Mouse (Mus musculus) embryo, embryonic 10.5 days (tissue): ENCODE measurements at regions not wholly inside any gene's neighbourhood (a gene's known extent, or its start where the extent isn't known, plus 50 kb on each side); places are given as distances from the start of the nearest gene placed in this dataset.
A peak's percentile ranks its signal among the peaks of the same experiment; 100 is the strongest.

Source experiments
- DNase-seq: peaks from one replicate; pipeline ENCODE4 v3.0.0-alpha.2; 2015; ENCODE audit warnings: low spot score

DNA sequence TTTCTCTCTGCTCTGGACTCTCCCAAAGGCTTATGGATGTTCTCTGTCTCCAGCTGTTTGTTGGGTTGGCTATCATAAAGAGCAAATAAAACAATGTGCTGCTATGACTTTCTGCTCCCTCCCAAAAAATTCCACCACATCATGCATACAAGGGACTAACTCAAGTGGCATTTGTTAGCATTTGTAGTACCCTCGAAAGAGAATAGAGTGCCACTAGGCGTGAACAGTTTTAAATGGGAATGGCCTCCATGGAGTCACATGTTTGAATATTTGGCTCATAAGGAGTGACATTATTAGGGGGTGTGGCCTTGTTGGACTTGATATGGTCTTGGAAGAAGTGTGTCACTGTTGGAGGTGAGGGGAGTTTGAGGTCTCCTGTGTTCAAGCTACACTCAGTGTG is 86.5 kb upstream of the Serbp1 start:
- no peak for DNase-seq

DNA sequence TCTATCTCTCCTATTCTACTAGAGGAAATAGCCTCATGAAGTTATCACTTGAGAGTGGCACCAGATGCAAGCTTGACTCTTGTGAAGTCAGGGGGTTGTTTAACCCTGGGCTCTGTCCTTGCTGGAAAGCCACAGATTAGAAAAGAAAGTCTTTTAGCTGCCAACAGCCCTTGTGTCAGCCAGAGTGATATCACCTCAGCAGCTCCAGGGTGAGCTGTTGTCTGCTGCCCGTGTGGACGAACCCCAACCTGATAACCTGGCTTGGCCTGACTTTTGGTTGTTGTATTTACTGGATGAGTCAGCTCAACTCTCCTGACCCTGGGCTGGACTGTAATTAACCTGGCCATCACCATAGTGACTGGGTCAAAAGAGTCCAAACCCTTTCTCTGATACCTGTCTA is 88.6 kb upstream of the Serbp1 start:
- no peak for DNase-seq

DNA sequence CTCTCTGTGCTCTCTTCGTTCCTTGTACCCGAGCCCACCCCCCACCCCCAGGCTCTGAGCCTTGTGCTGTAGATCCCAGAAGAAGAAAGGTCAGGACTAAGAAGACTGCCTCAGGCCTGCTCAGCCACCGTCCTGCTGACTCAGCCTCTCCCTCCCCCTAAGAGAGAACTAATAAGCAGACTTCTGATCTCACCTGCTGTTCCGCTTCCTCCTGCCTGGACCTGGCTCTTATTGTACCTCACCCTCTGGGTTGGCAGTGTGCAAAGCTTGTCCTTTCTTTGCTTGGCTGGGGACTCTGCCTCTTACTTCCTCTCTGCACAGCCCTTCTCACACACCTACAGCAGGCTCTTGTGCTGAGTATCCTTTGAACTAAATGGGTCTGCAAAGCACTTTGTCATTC is 91.3 kb upstream of the Serbp1 start:
- DNase-seq = no peak

DNA sequence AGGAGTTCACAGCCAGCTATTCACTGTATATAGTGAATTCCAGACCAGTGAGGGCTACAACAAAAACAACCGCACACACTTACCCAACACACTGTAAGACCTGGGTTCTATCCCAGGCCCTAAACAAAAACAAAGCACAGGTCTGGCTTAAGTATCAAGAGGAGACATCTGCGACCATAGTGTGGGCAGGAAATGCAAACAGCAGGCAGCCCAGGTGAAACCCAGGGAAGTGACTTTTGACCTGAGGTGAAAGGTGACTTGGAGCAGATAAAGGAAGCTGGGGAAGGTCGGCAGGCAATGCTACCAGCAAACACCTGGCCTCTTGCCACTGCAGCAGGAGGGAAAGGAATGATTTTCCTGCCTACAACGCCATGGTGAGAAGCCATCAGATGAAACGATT is 92.0 kb upstream of the Serbp1 start:
- DNase-seq = no peak

DNA sequence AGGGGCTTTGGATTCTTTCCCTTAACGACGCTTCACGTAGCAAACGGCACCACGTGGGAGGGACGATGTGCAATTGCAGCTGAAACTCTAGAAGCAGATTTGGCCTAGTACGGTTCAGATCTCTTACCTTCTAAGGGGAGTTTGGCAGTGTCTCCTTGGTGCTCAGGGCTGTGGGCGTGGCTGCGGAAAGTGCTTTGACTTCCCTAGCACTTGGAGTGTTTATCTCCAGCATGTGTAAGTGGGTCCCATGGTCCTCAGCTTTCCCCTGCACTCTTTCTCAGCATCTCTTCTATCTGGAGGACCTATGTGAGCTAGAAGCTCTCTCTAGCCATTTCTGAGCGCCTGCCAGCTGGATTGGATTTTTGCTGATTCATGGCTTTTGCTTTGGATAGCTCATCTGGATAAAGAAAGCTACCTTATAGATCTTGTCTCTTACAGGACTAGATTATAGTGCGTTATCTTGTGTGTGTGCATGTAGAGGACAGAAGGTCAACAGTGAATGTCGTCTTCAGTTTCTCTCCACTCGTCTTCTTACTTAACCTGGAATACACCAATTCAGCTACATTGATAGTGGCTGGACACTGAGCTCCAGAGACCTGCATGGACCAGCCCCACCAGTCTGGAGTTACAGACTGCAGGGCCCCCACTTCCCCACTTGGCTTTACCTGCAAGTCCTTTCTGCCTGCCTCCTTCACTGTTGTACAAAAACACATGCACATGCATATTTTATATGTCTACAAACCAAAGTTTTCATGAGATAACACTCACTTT is 92.8 kb upstream of the Serbp1 start:
- DNase-seq = no peak

DNA sequence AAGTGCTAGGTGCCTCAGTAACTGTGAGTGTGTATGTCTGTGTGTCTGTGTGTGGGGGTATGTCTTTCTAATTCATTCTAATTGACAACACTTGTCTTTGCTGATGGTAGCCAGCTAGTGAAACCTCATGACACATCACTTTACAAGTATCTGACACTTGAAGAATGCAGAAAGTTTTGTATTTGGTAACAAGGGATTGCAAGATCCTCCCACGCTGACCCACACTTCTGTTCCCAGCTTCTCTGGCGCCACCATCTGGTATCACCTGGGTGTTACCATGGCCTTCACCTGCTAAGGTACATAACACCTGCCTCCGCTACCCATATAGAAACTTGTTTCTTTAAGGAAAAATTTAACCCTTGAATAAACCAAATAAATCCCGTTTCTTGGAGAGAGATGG is 95.8 kb upstream of the Serbp1 start:
- DNase-seq = peak; percentile 53

DNA sequence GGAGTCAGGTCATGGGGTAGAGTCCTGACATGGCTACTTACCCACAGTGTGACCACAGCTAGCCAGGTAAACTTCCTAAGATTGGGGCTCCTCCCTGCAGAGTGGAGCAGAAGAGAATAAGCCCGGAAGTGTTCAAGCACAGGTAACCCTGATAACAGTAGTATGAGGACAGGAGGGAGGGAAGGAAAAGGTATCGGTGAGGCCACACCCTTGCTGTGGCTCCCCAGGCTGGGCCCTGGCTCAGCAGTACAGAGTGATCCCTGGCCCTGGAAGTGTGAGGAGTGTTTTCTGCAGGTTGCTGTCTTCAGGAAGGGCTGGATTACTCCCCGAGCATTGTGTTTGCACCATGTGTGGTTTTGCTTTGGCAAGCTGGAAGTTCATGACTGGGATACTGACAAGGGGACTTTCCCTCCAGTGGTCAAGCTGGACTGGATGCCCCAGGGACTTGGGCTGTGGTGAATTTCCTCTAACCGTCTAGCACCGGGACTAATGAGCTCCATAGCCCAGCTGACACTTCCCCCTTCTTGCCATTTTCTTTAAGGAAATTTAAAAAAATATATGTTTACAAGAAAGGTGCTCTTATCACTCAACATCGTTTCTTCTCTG is 97.2 kb upstream of the Serbp1 start:
- DNase-seq = no peak

DNA sequence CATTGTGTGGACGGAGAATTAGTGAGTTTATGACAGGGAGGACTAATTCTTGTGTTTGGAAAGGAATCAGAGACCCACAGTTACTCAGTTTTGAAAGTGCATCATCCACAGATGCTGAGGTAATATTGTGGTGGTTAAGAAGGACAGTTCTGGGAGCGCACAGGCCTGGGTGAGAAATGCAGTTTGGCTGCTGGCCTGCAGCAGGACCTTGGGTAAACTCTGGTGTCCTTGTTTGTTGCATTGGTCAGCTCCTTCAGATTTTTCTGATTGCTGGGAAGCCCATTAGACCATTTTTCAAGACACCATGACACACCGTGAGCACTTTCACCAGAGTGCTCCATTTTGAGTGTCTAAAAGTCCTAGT is 99.0 kb upstream of the Serbp1 start:
- DNase-seq = no peak

DNA sequence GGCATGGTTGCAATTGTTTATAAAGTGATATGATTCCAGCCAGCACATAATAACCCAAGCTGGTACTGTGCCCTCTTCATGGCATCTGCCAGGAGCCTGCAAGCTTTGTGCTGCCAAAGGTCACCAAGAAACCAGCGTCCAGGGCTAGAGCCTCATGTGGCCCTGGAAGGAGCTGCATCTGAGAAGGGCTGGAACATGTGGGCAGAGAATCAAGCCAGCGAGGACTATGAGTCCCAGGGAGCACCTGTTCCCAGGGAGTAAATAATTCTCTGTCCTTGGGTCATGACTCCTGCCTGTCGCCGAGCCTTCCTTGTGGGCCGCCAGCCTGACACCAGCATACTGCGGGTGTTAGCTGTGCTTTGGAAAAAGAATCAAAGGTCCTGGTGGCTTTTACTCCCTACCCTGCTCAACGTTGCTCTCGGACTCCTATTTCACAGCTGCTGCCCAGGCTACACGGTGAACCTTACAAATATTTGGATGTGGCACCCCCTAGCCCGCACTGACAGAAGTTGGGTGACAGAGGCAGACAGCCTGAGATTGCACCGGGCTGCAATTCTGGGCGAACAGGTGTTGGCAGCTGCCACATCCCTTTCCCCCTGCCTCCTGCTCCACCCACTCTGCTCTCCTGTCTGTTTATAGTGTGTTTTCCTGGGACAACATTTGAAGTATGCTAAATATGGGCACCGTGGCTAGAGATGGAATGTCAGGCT is 99.5 kb upstream of the Serbp1 start:
- DNase-seq = no peak

DNA sequence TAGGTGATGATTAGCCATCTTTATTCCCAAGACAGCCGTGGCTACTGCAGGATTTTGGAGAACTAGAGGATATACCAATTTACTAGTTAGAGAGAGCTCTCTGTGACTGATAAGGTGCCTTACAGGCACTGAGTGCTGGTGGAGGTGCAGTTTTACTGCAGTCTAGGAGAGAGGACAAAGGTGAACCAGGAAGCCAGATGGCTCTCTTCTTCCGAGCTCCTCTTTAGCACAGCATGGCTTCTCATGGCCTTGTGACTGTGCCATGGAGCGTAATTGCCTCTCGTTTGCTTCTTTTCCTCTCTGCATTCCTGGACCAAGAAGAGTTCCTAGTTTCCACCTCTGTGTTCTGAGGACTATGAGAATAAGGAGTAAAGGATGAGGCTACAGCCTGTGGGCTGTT is 100.2 kb upstream of the Gadd45a start:
- no peak for DNase-seq

DNA sequence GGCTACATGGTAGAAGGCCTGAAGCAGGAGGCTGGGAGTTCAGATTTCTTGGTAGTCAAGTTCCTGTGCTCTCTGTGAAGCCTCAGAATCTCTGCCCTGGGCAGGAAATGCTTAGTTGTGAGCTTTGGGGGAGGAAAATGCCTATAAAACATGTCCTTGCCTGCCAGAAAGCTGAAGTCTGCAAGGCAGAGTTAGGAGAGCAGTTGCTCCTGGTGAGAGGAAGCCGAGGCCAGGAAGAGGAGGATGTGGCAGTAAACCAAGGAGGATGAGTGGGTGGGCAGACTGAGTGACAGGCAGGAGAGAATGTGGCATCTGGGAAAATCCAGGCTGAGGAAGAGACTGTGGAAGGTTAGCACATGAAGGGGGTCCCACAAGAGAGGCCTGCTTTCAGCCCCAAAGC is 97.7 kb upstream of the Gadd45a start:
- DNase-seq = no peak

DNA sequence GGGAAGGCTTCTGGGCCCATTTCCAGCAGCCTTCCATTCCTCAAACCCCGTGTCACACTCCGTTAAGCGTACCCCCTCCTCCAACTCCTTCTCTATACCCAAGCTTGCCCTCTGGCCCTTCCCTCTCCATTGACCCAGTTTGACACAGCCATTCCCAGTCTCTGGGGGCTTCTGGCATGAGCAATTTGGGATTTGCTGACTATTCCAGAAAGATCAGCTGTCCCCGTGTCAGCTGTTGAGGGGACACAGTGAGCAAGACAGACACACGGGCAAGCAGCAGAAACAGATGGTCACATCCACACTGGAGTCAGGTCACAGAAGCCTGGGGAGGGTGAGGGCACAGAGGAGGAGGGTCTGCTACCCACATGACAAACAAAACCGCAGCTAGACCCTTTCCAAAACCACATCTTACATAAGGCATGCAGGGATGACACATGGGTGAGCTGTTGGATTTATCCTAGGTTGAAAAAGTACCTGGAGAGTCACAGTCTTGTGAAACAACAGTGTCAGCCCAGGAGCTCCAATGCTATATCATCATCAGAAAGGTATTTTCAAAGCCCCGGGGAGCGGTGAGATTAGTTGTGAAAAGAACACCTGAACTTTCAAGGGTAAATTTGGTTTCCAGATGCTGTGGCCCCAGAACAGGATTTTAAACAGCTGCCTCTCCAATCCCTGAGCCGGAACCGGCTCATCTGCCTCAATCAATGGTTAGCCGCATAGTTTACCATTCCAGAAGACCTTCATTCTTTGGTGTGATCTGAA is 93.5 kb upstream of the Gadd45a start:
- DNase-seq = no peak

DNA sequence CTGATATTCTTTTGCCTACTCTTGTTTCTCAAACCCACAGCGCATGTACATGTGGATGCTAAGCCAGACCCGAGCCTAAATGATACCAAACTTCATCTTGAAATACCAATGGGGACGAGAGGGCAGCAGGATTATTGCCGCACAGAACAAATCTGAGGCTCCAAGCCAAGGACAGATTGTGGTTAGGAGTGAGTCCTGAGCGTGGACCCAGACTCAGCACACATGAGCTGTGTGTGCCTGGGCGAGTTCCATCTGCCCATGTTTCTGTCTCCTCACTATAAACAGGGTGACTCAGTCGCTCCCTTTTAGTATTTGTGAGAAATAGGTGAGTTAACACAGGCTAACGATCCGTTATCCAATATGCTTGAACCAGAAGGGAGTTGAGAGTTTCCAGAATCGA is 92.4 kb upstream of the Gadd45a start:
- no peak for DNase-seq

DNA sequence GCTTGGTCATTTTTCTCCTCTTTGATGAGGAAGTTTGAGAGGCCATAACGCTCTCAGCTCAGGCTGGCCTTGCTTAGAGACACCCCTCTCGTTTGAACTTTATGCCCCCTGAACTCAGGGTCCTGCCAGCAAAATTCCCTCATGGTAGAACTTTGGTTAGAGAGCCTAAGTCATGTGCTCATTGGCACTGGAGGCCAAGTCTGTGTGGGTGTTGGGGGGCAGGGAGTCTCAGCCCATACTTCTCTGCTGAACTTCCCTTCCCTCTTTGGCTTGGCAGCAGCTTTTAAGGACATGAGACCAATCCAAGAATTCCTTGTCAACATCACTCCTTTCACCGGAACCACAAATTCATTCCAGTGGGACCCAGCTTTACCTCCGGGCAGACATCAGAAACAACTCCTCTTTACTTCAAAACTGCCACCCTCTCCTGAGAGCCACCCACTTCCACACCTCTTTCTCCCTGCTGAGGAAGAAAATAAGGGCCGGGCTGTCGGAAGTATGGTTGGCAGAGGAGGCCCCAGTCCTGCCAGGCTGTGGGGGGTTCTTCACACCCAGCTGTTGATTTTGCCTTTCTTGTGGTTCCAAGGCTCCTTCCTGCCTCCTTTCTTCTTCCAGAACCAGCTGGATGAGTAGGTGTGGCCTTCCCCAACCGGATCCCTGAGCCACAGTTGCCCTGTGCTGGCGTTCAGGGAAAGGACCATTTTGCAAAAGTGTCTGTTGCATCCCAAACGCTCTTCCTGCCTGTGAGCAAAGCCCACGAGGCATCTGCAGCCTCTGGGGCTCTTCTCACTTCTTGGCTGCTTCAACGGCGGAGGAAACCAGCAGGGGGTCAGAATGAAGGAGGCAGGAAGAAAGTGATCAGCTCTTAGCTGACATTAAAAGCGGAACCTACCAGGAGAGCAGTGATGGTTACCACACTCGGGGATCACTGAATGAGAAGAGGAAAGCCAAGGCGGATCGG is 91.5 kb upstream of the Gadd45a start:
- no peak for DNase-seq

DNA sequence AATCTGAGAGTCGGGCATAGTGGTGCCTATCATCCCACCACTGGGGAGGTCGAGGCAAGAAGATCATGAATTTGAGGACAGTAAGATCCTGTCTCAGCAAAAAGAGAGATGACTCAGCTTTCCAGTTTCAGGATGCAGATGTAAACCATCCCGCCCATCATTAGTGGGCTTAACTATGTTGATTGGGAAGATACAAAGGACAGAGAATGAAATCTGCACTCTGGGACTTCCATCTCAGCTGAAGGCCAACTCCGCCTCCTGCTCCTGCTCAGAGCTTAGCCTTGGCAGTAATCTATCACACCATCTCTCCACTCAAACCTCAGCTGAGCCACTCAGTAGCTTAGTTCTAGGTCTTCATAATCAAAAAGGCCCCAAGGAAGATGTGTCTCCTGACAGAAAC is 90.5 kb upstream of the Gadd45a start:
- DNase-seq = no peak

DNA sequence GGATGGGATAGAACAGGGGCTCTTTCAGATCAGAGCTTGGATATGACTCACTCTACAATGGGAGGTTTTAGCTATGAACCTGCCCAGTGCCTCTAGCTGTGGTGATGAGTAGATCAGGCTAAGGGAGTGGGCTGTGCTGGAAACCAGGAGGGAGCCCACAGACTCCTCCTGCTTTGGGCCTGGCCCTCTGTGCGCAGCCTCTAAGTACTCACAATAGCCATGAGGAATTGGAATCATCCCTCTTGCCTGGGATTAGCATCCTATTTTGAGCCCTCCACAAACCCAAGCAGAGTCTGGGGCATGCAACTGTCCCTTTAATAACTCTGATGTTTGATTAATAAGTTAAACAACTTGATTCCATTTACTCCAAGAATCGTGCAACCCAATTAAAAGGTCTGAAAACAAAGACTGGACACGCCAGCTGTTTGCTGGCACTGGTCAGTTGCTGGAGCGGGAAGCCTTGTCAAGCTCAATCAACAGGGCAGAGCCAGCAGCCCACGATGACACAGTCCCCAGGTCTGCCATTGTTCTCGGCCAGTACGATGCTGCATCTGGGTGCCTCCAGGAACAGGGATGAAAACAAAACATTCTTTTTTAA is 88.6 kb upstream of the Gadd45a start:
- DNase-seq = no peak

DNA sequence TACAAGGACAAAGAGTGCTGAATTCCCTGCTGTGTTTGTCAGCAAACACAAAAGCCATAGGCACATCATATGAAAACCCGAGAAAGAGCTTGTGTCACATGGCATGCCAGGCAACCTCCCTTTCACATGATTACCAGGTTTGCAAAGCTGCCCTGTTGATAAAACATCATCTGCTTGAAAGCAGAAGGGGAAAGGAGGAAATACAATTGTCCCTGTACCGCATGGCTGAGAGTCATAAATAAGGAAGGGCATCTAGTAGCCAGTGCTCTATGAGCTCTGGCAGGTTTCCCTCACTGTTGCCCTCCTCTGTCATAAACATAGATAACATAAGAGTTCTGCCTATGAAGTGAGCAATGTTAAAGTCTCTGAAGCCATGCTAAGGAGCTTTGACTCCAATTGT is 86.8 kb upstream of the Gadd45a start:
- no peak for DNase-seq

DNA sequence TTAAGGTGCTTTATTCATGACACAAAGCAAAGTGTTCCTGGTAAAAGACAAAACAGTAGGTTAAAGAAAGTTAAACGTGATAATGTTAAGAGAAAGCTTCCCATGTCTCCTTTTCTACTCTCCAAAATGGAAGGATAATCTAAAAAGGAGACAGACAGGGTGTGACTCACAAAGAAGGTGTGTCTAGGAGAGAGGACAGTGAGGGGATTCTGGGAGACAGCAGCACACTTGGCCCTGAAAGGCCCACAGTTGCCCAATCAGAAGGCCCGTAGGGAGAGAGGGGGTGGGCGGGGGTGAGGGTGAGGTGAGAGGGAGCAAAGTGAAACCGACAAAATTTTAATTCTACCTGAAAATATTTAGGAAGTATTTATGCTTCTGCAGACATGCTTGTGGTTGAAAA is 85.8 kb upstream of the Gadd45a start:
- no peak for DNase-seq

DNA sequence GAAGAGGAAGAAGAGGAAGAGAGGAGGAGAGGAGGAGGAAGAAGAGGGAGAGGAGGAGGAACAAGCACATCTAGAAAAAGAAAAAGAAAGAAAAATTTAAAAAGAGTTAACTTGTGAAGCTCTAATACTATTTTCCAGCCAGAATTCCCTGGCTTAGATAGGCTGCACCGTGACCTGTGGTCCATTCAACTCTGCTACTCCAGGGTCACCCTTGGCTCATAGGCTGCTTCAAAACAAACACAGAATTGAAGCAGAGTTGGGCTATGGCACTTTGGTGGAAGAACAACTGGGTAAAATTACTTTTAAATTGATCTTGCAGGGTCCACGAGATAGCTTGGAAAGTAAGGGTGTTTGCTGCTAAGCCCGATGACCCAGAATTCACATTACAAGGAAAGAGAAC is 79.0 kb upstream of the Gadd45a start:
- no peak for DNase-seq

DNA sequence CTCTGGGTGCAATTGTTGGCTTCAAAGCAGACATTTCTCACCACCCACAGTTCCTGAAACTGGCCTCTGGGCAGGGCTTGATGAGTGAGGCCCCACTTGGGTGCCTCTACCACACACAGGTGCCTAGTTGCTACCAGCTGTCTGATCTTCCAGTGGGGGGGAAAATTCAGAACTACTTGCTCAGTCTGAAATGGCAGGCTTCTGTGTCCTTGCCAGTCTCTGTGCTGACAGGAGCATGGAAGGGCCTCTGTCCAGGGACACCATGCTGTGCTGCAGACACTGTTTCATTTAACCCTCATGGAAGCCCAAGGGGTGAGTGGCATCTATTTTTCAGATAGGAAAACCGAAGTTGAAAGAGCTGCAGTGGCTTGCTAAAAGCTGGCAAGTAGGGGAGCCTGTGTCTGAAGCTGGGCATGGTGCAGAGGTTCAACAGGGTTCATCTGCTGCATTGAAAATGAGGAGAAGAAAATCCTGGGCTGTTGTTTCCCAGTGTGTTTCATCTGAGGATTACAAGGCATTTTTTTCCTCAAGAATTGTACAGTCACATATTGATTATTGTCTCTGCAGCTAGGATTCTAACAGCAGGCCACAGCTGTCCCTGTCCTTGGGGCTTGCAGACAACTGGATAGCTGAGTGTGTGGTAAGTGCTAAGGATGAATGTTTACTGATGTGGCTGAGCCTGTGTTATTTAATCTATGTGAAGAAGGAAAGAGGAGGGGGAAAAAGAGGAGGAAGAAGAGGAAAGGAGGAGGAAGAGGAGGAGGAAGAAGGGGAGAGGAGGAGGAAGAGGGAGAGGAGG is 78.4 kb upstream of the Gadd45a start:
- no peak for DNase-seq
